Mouse (Mus musculus) heart, embryonic 14.5 days (tissue): ENCODE results near the gene Evpl. TPM values are rescaled to one million over a fixed set of nuclear protein-coding genes. Genes with fewer than 3 reads are reported as not detected.

Source experiments
- ATAC-seq: fragments of 200-750 bp; cut with Nextera tagmentation; 2 replicates; pipeline ENCODE4 v1.8.0; 2017; ENCODE audit warnings: low read depth, moderate TSS enrichment; ENCODE audit not compliant: insufficient number of reproducible peaks, insufficient read depth, low FRiP score
- H3K27ac ChIP-seq, 2 experiments: fragments of 200-500 bp in 1 of 2; fragments of 300-500 bp in 1 of 2; sonication (generic) in 1 of 2; replicated peaks in 1 of 2; 2 replicates each; pipeline ENCODE4 v1.5.1; 2012 to 2014; ENCODE audit warnings: low read depth in 2 of 2, low read length in 2 of 2, control low read depth in 1 of 2, mild to moderate bottlenecking in 1 of 2, mixed read lengths in 1 of 2; ENCODE audit not compliant: control insufficient read depth in 1 of 2, insufficient read depth in 1 of 2
- H3K27me3 ChIP-seq: fragments of 300-500 bp; sonication (generic); 2 replicates; pipeline ENCODE4 v1.6.1; 2014; ENCODE audit warnings: mild to moderate bottlenecking, low read length, control low read depth; ENCODE audit not compliant: control insufficient read depth, insufficient read depth
- H3K36me3 ChIP-seq: fragments of 300-500 bp; sonication (generic); 2 replicates; pipeline ENCODE4 v1.6.1; 2014; ENCODE audit warnings: mild to moderate bottlenecking, control low read depth, low read length, mixed read lengths; ENCODE audit not compliant: control insufficient read depth, insufficient read depth
- H3K4me1 ChIP-seq, 2 experiments: fragments of 200-500 bp in 1 of 2; fragments of 300-500 bp in 1 of 2; sonication (generic) in 1 of 2; 2 replicates each; pipeline ENCODE4 v1.6.1; 2012 to 2014; ENCODE audit warnings: low read length in 2 of 2, control low read depth in 1 of 2, mixed read lengths in 1 of 2; ENCODE audit not compliant: control insufficient read depth in 2 of 2, insufficient read depth in 2 of 2
- H3K4me2 ChIP-seq: fragments of 300-500 bp; sonication (generic); 2 replicates; pipeline ENCODE4 v1.6.1; 2014; ENCODE audit warnings: mild to moderate bottlenecking, low read length
- H3K4me3 ChIP-seq, 2 experiments: fragments of 200-500 bp in 1 of 2; fragments of 300-500 bp in 1 of 2; sonication (generic) in 1 of 2; 2 replicates each; pipeline ENCODE4 v1.5.1; 2012 to 2014; ENCODE audit warnings: low read length in 2 of 2, mild to moderate bottlenecking in 2 of 2, control low read depth in 1 of 2, low read depth in 1 of 2, moderate library complexity in 1 of 2; ENCODE audit not compliant: control insufficient read depth in 1 of 2, insufficient read depth in 1 of 2
- H3K9ac ChIP-seq: fragments of 300-500 bp; sonication (generic); 2 replicates; pipeline ENCODE4 v1.6.1; 2014; ENCODE audit warnings: mild to moderate bottlenecking, low read length
- H3K9me3 ChIP-seq: fragments of 300-500 bp; sonication (generic); 2 replicates; pipeline ENCODE4 v1.6.1; 2016; ENCODE audit warnings: low read length, control low read depth; ENCODE audit not compliant: control insufficient read depth
- WGBS: fragments of 180-500 bp; shearing (Covaris S2); extraction: QIAGEN DNeasy Blood & Tissue Kit; methylation state at CpG from one replicate; pipeline ENCODE4 v1.1.7; 2014; 5-methylcytosine and 5-hydroxymethylcytosine counted together
- polyA plus RNA-seq: library from polyadenylated mRNA; unstranded; fragments of >200 nt; fragmentation: Nextera tagmentation; extraction: Ambion mirVana; gene quantifications from 2 replicates; pipeline ENCODE4 v1.2.1, GENCODE M21; 2014

Evpl gene
- polyA plus RNA-seq, 1 experiment from 2014 or later: 0.63 TPM

- WGBS: 83% methylated on average over 13 of the region's 13 CpGs
- Histone ChIP-seq H3K4me1 (peaks cover 10 to 11% of the 10 kb centered on the region in 2 experiments), H3K9ac (no peak overlapping the region), H3K4me3 (no peak overlapping the region), H3K27ac (no peak overlapping the region), H3K36me3 (0 out of 2 replicates have a peak, but pooled peaks cover 4% of the 10 kb centered on the region), H3K27me3 (no peaks in the 10 kb centered on the region), H3K9me3 (no peaks in the 10 kb centered on the region), H3K4me2 (no peak overlapping the region)
- no peak for ATAC-seq
Measured at GRCm38 (mm10) chr11:116213877-116214510, 23.9 kb downstream of the Evpl start.

GRCm38 (mm10) chr11:116212847-116213246, 25.0 kb downstream of the Evpl start:
- Histone ChIP-seq H3K4me2 (no peak overlapping the region), H3K27me3 (no peaks in the 10 kb centered on the region), H3K9me3 (no peaks in the 10 kb centered on the region), H3K27ac (no peak overlapping the region), H3K4me1 (no peaks in the 10 kb centered on the region), H3K36me3 (0 out of 2 replicates have a peak, but pooled peaks cover 4% of the 10 kb centered on the region), H3K9ac (no peak overlapping the region), H3K4me3 (no peak overlapping the region)
- WGBS: 86% methylated on average over 6 of the region's 6 CpGs
- no peak for ATAC-seq

- no peak overlapping the region for H3K27ac ChIP-seq
- H3K9ac ChIP-seq: no peak overlapping the region
- H3K9me3 ChIP-seq: no peaks in the 10 kb centered on the region
- no peaks in the 10 kb centered on the region for H3K4me1 ChIP-seq
- no peak for ATAC-seq
- H3K4me2 ChIP-seq: no peak overlapping the region
- no peak overlapping the region for H3K4me3 ChIP-seq
- WGBS: 73% methylated on average over 5 of the region's 5 CpGs
- H3K36me3 ChIP-seq: peaks cover 22% of the 10 kb centered on the region
- H3K27me3 ChIP-seq: no peaks in the 10 kb centered on the region
Measured at GRCm38 (mm10) chr11:116210696-116211095, 27.2 kb downstream of the Evpl start.

GRCm38 (mm10) chr11:116209257-116209656, 28.6 kb downstream of the Evpl start:
- Histone ChIP-seq H3K4me1 (no peaks in the 10 kb centered on the region), H3K4me2 (no peak overlapping the region), H3K27ac (no peak overlapping the region), H3K9me3 (no peaks in the 10 kb centered on the region), H3K4me3 (no peak overlapping the region), H3K9ac (no peak overlapping the region), H3K36me3 (peaks cover 33% of the 10 kb centered on the region), H3K27me3 (no peaks in the 10 kb centered on the region)
- no peak for ATAC-seq
- WGBS: 80% methylated on average over 8 of the region's 8 CpGs

GRCm38 (mm10) chr11:116208660-116209059, 29.2 kb downstream of the Evpl start:
- Histone ChIP-seq H3K9me3 (no peaks in the 10 kb centered on the region), H3K4me1 (no peaks in the 10 kb centered on the region), H3K27me3 (no peaks in the 10 kb centered on the region), H3K4me2 (no peak overlapping the region), H3K27ac (no peak overlapping the region), H3K4me3 (no peak overlapping the region), H3K36me3 (peaks cover 33% of the 10 kb centered on the region), H3K9ac (no peak overlapping the region)
- no peak for ATAC-seq
- 81% methylated on average over 3 of the region's 3 CpGs for WGBS

- no peaks in the 10 kb centered on the region for H3K27me3 ChIP-seq
- no peak overlapping the region for H3K27ac ChIP-seq
- no peak for ATAC-seq
- H3K9me3 ChIP-seq: no peaks in the 10 kb centered on the region
- H3K4me2 ChIP-seq: no peak overlapping the region
- peaks cover 36% of the 10 kb centered on the region for H3K36me3 ChIP-seq
- H3K9ac ChIP-seq: no peak overlapping the region
- WGBS: 75% methylated on average over 4 of the region's 4 CpGs
- no peak overlapping the region for H3K4me3 ChIP-seq
- no peaks in the 10 kb centered on the region for H3K4me1 ChIP-seq
Measured at GRCm38 (mm10) chr11:116206678-116207077, 31.2 kb downstream of the Evpl start.

- H3K9ac ChIP-seq: no peak overlapping the region
- H3K4me3 ChIP-seq: no peak overlapping the region
- no peaks in the 10 kb centered on the region for H3K9me3 ChIP-seq
- WGBS: 94% methylated on average over 3 of the region's 3 CpGs
- peaks cover 32% of the 10 kb centered on the region for H3K36me3 ChIP-seq
- ATAC-seq: no peak
- no peaks in the 10 kb centered on the region for H3K27me3 ChIP-seq
- 0 out of 4 replicates have a peak, but pooled peaks cover under 1 to 3% of the 10 kb centered on the region in 2 experiments for H3K4me1 ChIP-seq
- H3K4me2 ChIP-seq: no peak overlapping the region
- no peak overlapping the region for H3K27ac ChIP-seq
Measured at GRCm38 (mm10) chr11:116203150-116203549, 34.7 kb downstream of the Evpl start.

GRCm38 (mm10) chr11:116201151-116201550, 36.7 kb downstream of the Evpl start:
- no peak for ATAC-seq
- Histone ChIP-seq H3K27ac (no peak overlapping the region), H3K36me3 (peaks cover 24% of the 10 kb centered on the region), H3K9ac (no peak overlapping the region), H3K4me1 (peaks cover 3 to 9% of the 10 kb centered on the region in 2 experiments; a peak in 2 of 4 replicates), H3K4me2 (no peak overlapping the region), H3K4me3 (no peak overlapping the region), H3K27me3 (no peaks in the 10 kb centered on the region), H3K9me3 (no peaks in the 10 kb centered on the region)
- 87% methylated on average over 2 of the region's 2 CpGs for WGBS
